Mouse (Mus musculus) stomach, postnatal 0 days (tissue): ENCODE results near the gene Wwox. TPM values are rescaled to one million over a fixed set of nuclear protein-coding genes. Genes with fewer than 3 reads are reported as not detected.

Experiments used
- ATAC-seq: fragments of 200-750 bp; cut with Nextera tagmentation; 2 replicates; pipeline ENCODE4 v1.8.0; 2017; ENCODE audit not compliant: low FRiP score, low TSS enrichment
- DNase-seq: peaks from one replicate; pipeline ENCODE4 v3.0.0-alpha.2; 2016; ENCODE audit warnings: low spot score
- H3K27ac ChIP-seq: fragments of 300-500 bp; sonication (generic); replicated peaks from 2 replicates; pipeline ENCODE4 v1.5.1; 2014; ENCODE audit warnings: mild to moderate bottlenecking, control low read depth
- H3K27me3 ChIP-seq: fragments of 300-500 bp; sonication (generic); 2 replicates; pipeline ENCODE4 v1.6.1; 2014; ENCODE audit warnings: low read length; ENCODE audit not compliant: control insufficient read depth, insufficient read depth
- H3K36me3 ChIP-seq: fragments of 300-500 bp; sonication (generic); 2 replicates; pipeline ENCODE4 v1.6.1; 2014; ENCODE audit warnings: low read length, mixed read lengths; ENCODE audit not compliant: control insufficient read depth, insufficient read depth
- H3K4me1 ChIP-seq: fragments of 300-500 bp; sonication (generic); replicated peaks from 2 replicates; pipeline ENCODE4 v1.6.1; 2014; ENCODE audit warnings: antibody characterized with exemption; ENCODE audit not compliant: control insufficient read depth, insufficient read depth
- H3K4me2 ChIP-seq: fragments of 300-500 bp; sonication (generic); replicated peaks from 2 replicates; pipeline ENCODE4 v1.6.1; 2014; ENCODE audit warnings: low read depth, mild to moderate bottlenecking, control low read depth, moderate library complexity
- H3K4me3 ChIP-seq: fragments of 300-500 bp; sonication (generic); 2 replicates; pipeline ENCODE4 v1.5.1; 2014; ENCODE audit warnings: low read depth, low read length, control low read depth
- H3K9ac ChIP-seq: fragments of 300-500 bp; sonication (generic); 2 replicates; pipeline ENCODE4 v1.6.1; 2014; ENCODE audit warnings: mild to moderate bottlenecking, low read length, control low read depth, mixed read lengths
- H3K9me3 ChIP-seq: fragments of 300-500 bp; sonication (generic); 2 replicates; pipeline ENCODE4 v1.6.1; 2016; ENCODE audit warnings: low read length; ENCODE audit not compliant: control insufficient read depth
- CTCF ChIP-seq: IDR thresholded peaks from 2 replicates; pipeline ENCODE4 v1.5.1; 2016; ENCODE audit warnings: antibody characterized with exemption, low read depth, mild to moderate bottlenecking, moderate library complexity
- EP300 ChIP-seq: optimal IDR thresholded peaks from 2 replicates; pipeline ENCODE3; 2016; ENCODE audit warnings: antibody characterized with exemption
- WGBS: fragments of 180-500 bp; shearing (Covaris S2); extraction: QIAGEN DNeasy Blood & Tissue Kit; methylation state at CpG from one replicate; pipeline ENCODE4 v1.1.7; 2014; 5-methylcytosine and 5-hydroxymethylcytosine counted together
- polyA plus RNA-seq: library from polyadenylated mRNA; unstranded; fragments of >200 nt; fragmentation: Nextera tagmentation; extraction: Ambion mirVana; gene quantifications from 2 replicates; pipeline ENCODE4 v1.2.1, GENCODE M21; 2015

The Wwox gene
- polyA plus RNA-seq, 1 experiment from 2014 or later: 9.2 TPM

DNA sequence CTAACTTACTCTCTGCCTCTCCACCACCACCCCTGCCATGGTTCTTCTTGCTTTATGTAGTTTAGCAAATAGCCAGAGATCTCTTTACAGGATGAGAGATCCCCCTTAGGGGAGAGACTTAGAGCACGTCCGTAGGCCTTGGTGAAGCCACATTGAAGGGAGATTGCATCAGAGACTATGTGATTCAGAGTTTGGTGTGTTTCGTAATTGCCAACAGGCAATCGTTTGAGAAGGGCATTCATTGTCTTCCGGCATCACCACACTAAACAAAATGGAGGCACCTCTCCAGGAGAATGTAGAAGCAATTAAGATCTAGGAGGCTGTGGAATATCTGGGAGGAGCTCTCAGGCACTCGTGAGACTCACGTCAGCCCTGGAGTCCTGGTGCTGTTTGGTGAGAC lies 408.2 kb downstream of the Wwox start:
- TF ChIP-seq CTCF (no peak), EP300 (no peak)
- no peak overlapping the region for H3K4me2 ChIP-seq
- no peak overlapping the region for H3K4me3 ChIP-seq
- H3K27me3 ChIP-seq: no peaks in the 10 kb centered on the region
- no peaks in the 10 kb centered on the region for H3K36me3 ChIP-seq
- H3K9ac ChIP-seq: no peak overlapping the region
- H3K27ac ChIP-seq: no peak overlapping the region
- no peaks in the 10 kb centered on the region for H3K4me1 ChIP-seq
- ATAC-seq: no peak
- DNase-seq: no peak
- H3K9me3 ChIP-seq: no peaks in the 10 kb centered on the region
- 76% methylated on average over 7 of the region's 7 CpGs for WGBS

DNA sequence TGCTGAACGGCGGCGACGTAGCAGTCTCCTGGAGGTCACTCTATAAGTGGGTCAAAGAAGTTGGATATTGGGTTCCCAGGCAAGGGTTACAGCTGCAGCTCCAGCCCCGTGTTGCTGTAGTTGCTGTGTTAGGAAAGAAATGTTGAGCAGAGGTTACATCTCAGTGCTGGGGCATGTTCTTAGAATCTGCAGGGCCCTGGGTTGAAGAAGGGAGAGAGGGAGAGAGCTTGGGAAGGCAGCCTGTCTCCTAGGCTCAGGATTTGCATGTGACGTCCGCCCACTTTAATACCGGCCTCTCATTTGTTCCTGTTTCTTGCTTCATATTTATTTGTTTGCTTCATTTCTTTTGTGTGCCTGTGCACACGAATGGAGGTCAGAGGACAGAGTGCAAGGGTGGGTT lies 410.0 kb downstream of the Wwox start:
- TF ChIP-seq EP300: no peak
- TF ChIP-seq CTCF: no peak
- Histone ChIP-seq H3K9ac (no peak overlapping the region), H3K4me2 (no peak overlapping the region), H3K36me3 (no peaks in the 10 kb centered on the region), H3K27me3 (no peaks in the 10 kb centered on the region), H3K4me1 (no peaks in the 10 kb centered on the region), H3K4me3 (no peak overlapping the region), H3K9me3 (no peaks in the 10 kb centered on the region), H3K27ac (no peak overlapping the region)
- 70% methylated on average over 9 of the region's 9 CpGs for WGBS
- DNase-seq: no peak
- ATAC-seq: no peak

DNA sequence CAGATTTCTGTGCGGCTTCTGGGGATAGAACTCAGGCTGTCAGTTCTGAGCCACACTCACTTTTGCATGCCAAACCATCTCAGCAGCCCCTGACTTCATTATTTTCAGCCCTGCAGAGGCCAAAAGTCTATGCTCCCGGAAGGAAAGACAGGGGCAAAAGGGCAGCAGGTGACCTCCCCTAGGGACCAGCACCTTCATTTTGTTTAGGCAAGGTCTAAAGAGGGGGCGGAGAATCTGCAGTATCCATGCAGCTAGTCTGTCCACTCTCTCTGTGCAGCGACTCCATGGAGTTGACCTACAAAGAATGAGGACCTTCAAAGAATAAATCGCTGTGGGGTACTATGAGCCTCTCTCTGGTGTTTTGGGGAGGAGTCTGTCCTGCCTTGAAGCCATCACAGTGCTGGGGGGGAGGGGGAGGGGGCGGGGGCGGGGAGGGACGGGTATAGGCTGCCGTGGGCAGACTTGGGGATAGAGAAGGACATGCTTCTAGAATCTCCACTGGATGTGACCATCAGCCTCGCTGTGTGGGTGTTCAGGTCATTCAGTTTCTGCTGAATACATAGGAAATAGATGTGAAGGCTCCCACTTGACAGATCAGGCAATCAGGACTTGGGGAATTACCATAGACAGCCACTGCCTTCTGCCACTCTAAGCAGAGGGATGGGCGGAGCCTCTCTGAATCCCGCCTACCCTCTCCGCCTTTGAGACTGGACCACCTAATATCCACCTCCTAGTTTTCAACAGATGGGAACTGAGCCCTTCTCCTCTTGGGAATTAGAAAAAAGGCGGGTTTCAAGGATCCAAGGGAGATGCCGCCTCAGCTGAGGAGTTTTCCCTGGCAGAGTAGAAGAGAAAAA lies 410.8 kb downstream of the Wwox start:
- H3K4me1 ChIP-seq: no peaks in the 10 kb centered on the region
- H3K4me2 ChIP-seq: no peak overlapping the region
- H3K27me3 ChIP-seq: no peaks in the 10 kb centered on the region
- ATAC-seq: no peak
- no peak for TF ChIP-seq CTCF
- no peak for TF ChIP-seq EP300
- 44% methylated on average over 15 of the region's 15 CpGs for WGBS
- no peak overlapping the region for H3K4me3 ChIP-seq
- no peak overlapping the region for H3K27ac ChIP-seq
- H3K9ac ChIP-seq: no peak overlapping the region
- H3K36me3 ChIP-seq: no peaks in the 10 kb centered on the region
- DNase-seq: no peak
- H3K9me3 ChIP-seq: no peaks in the 10 kb centered on the region

DNA sequence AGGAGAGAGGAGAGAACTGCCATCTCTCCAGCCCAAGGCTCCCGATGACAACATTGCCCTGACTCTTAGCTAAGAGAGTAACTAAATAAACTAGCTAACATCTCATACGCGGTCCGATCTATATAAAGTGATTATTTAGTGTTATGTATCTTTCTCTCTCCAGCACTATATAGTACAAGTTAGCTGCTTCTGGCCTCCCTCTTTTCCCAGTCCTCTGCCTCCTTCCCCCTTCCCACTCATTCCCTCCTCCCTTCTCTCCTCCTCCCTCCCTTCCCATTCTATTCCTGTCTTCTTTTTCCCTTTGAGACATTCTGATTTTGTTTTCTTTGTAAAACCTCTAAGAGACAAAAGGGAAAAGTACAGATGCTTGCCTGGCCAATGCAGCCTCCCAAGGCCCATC lies 414.3 kb downstream of the Wwox start:
- Histone ChIP-seq H3K9me3 (no peaks in the 10 kb centered on the region), H3K4me3 (no peak overlapping the region), H3K4me2 (no peak overlapping the region), H3K36me3 (no peaks in the 10 kb centered on the region), H3K27ac (no peak overlapping the region), H3K4me1 (no peaks in the 10 kb centered on the region), H3K27me3 (no peaks in the 10 kb centered on the region), H3K9ac (no peak overlapping the region)
- ATAC-seq: no peak
- 86% methylated on average over 4 of the region's 4 CpGs for WGBS
- TF ChIP-seq EP300 (no peak), CTCF (no peak)
- no peak for DNase-seq

DNA sequence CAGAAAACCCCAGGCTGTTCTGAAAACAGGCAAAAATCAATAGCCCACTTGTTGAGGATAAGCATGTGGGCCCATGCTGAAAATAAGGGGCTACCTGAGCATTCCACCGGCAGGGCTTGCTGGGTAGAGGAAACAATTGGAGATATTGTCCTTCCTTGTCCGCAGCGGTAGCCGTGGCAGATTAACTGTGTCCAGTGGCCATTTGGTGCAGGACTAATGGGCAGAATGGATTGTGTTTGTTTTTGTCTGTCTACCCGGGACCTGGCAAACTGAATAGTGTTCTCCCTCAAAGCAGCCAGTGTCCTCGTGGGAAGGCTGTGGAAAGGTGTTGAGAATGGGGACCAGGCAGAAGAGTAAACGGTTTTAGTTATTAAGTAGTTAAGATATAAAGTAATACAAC lies 416.4 kb downstream of the Wwox start:
- H3K27me3 ChIP-seq: no peaks in the 10 kb centered on the region
- no peak overlapping the region for H3K9ac ChIP-seq
- DNase-seq (no peak), ATAC-seq (no peak)
- TF ChIP-seq CTCF (no peak), EP300 (no peak)
- H3K9me3 ChIP-seq: no peaks in the 10 kb centered on the region
- no peak overlapping the region for H3K27ac ChIP-seq
- no peaks in the 10 kb centered on the region for H3K36me3 ChIP-seq
- H3K4me1 ChIP-seq: no peaks in the 10 kb centered on the region
- WGBS: 47% methylated on average over 7 of the region's 7 CpGs
- H3K4me3 ChIP-seq: no peak overlapping the region
- no peak overlapping the region for H3K4me2 ChIP-seq

DNA sequence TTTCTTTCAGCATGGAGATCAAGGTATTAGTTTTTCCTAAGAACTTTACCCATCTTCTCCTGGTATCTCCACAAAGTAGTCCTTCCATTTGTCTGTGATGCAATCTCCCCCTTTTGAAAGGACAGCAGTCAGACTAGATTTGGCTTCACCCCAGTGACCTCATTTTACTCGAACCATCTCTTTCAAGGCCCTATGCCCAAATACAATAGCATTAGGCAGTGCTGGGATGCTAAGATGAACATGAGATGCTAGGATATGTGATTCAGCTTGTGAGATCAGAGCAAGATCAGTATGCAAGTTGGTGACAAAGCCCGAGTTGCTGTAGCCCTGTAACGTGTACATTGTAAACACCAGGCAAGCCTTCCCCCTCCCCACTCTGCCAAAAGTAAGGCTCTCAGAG lies 426.5 kb downstream of the Wwox start:
- 65% methylated on average over 3 of the region's 3 CpGs for WGBS
- no peak for TF ChIP-seq EP300
- TF ChIP-seq CTCF: no peak
- no peak overlapping the region for H3K9ac ChIP-seq
- no peaks in the 10 kb centered on the region for H3K36me3 ChIP-seq
- no peak overlapping the region for H3K4me3 ChIP-seq
- no peaks in the 10 kb centered on the region for H3K4me1 ChIP-seq
- no peak overlapping the region for H3K27ac ChIP-seq
- no peaks in the 10 kb centered on the region for H3K9me3 ChIP-seq
- H3K4me2 ChIP-seq: no peak overlapping the region
- no peak for DNase-seq
- H3K27me3 ChIP-seq: no peaks in the 10 kb centered on the region
- ATAC-seq: no peak
